Mouse (Mus musculus): Measurements from ENCODE around the gene Olfr510.
"Not testable (repeated sequence)": the region's sequence is repeated elsewhere in the genome, so short reads cannot be mapped to it uniquely, and the experiment has no call there.

Olfr510 gene

DNA sequence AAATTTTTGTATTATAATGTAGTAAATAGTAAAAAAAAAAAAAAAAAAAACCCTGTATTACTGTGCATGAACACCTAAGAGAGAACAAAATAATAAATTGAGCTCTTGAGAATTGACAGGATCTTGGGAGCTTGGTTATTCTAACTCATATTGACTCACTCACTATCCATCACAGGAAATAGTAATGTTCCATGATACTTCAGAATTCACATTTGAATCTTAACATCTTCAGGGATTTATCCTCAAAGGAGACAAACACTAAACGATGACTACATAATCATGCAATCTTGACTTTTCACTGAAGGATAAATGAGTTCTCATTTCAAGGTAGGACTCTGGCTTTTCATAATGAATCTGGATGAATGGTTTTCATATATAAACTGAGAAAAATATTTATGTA, at the start of gene Olfr510:
TSS of gene Olfr510 (plus strand) at position 301 of the 400 bp plus-strand sequence.
- no peak for DNase-seq (ENCODE audit: low spot score in 2 of 2)

DNA sequence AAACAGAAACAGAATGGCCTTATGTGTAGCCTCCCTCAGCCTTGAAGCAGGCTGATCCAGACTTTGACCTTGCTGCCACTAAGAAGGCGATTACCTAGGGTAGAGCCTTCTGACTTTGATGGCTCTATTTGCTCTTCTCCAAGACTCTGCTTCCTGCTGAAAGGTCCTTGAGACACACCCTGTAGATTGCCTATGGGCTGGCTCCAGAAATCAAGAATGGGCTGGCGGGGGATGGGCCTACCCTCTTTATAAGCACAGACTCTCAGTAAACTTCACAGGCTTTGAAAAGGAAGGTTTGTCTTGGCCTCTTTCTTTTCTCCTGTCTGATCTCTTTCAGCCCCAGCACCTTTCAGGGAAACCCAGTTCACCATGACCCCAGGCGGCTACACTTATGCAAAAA, 49.4 kb upstream of the Olfr510 start:
- not testable (repeated sequence) for DNase-seq (ENCODE audit: low spot score in 2 of 2)

- DNase-seq (ENCODE audit: low spot score in 2 of 2) = no peak
Observed at GRCm38 (mm10) chr7:108621514-108621913, 44.7 kb upstream of the Olfr510 start, which contains the start of gene Olfr507. Gene Olfr507, plus strand, starts transcription at chr7:108621814.

GRCm38 (mm10) chr7:108629694-108630093, 36.5 kb upstream of the Olfr510 start, which contains the start of gene Olfr508:
Gene Olfr508, plus strand, starts transcription at chr7:108629994.
- no peak for DNase-seq (ENCODE audit: low spot score in 2 of 2)

GRCm38 (mm10) chr7:108651806-108652205, 14.4 kb upstream of the Olfr510 start, which contains the start of gene Olfr509:
Gene Olfr509, minus strand, starts transcription at chr7:108651906.
- no peak for DNase-seq (ENCODE audit: low spot score in 2 of 2)

GRCm38 (mm10) chr7:108662419-108662818, 3.8 kb upstream of the Olfr510 start:
- no peak for DNase-seq (ENCODE audit: low spot score in 2 of 2)

DNA sequence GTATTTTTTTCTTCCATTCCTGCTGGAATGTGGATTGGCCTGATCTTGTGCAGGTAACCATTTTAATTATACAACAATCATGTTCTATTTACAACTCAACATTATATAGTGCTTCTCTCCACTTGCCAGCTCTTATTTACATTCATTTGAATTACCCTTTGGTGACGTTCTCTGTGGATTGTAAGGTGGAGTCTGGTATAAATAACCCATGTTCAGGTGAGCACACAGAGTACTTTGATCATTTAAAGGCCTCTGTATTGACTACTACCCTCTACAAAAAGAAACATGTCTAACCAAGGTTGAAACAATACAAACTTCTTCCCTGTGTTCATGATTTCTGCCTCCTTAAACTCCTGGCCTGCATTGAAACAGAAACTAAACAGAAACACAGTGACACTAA, 4.8 kb downstream of the Olfr510 start:
- DNase-seq (ENCODE audit: low spot score in 2 of 2) = no peak

GRCm38 (mm10) chr7:108678886-108679285, 12.7 kb downstream of the Olfr510 start:
- no peak for DNase-seq (ENCODE audit: low spot score in 2 of 2)

DNA sequence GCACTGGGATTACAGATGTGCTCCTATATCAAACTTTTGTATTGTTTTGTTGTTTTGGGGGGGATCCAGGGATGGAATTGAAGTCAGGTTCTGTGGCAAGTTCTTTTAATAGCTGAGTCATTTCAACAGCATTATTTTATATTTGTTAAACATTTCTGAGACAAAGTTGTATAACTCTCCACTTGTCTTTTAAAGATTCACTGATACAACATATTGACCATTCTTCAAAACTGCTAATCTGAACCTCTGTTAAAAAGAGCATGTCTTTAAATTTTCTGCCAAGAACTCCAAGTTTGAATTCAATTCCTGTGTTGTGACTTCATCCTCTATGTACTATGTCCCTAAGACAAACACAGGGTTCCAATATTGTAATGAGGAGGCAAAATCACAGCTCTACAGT, 46.8 kb downstream of the Olfr510 start, which contains the start of gene Olfr512:
TSS of gene Olfr512 (plus strand) at position 301 of the 400 bp plus-strand sequence.
- no peak for DNase-seq (ENCODE audit: low spot score in 2 of 2)

Measured in spleen, postnatal 14 days (tissue).